Mouse (Mus musculus): ENCODE results near the gene Gm20388. TPM values are rescaled to one million over a fixed set of nuclear protein-coding genes. Genes with fewer than 3 reads are reported as not detected.

Gm20388 gene
- polyA plus RNA-seq, 1 experiment from 2014 or later: not detected

GRCm38 (mm10) chr8:121580465-121580864, 1669.8 kb downstream of the Gm20388 start:
- peak; percentile 26 for ATAC-seq
- Histone ChIP-seq H3K4me2 (replicated peaks; ENCODE audit: low read depth) (no peak overlapping the region), H3K27ac (ENCODE audit: low read depth, low read length) (no peak overlapping the region)

GRCm38 (mm10) chr8:121583653-121584052, 1673.0 kb downstream of the Gm20388 start:
- WGBS: 49% methylated on average over 8 of the region's 8 CpGs

More at GRCm38 (mm10) chr8:121580465-121580864, 1669.8 kb downstream of the Gm20388 start:
- no peak for TF ChIP-seq CTCF (IDR thresholded peaks at IDR 0.05; ENCODE audit: low read depth)
- Histone ChIP-seq H3K27me3 (replicated peaks; ENCODE audit: control insufficient read depth, insufficient read depth, low read length) (no peaks in the 10 kb centered on the region), H3K9me3 (ENCODE audit: control insufficient read depth) (no peaks in the 10 kb centered on the region), H3K4me3 (ENCODE audit: low read depth, low read length) (no peak overlapping the region), H3K36me3 (ENCODE audit: control insufficient read depth, insufficient read depth) (no peaks in the 10 kb centered on the region), H3K9ac (ENCODE audit: low read depth, low read length) (no peak overlapping the region), H3K4me1 (replicated peaks; ENCODE audit: control insufficient read depth, insufficient read depth, low read length) (peaks cover 4% of the 10 kb centered on the region)
- 12% methylated on average over 9 of the region's 9 CpGs for WGBS

GRCm38 (mm10) chr8:121584730-121585129, 1674.1 kb downstream of the Gm20388 start:
- H3K9ac ChIP-seq (ENCODE audit: low read depth, low read length): peak overlapping the region; percentile 62; the same call in 1 of the 2 replicates
- H3K4me2 ChIP-seq (replicated peaks; ENCODE audit: low read depth): peak overlapping the region; percentile 76
- no peak for TF ChIP-seq CTCF (IDR thresholded peaks at IDR 0.05; ENCODE audit: low read depth)

More at GRCm38 (mm10) chr8:121583653-121584052, 1673.0 kb downstream of the Gm20388 start:
- TF ChIP-seq CTCF (IDR thresholded peaks at IDR 0.05; ENCODE audit: low read depth): no peak
- Histone ChIP-seq H3K4me3 (ENCODE audit: low read depth, low read length) (no peak overlapping the region), H3K36me3 (ENCODE audit: control insufficient read depth, insufficient read depth) (no peaks in the 10 kb centered on the region), H3K4me2 (replicated peaks; ENCODE audit: low read depth) (no peak overlapping the region), H3K4me1 (replicated peaks; ENCODE audit: control insufficient read depth, insufficient read depth, low read length) (peaks cover 4% of the 10 kb centered on the region; the same call in 1 of the 2 replicates), H3K27ac (ENCODE audit: low read depth, low read length) (no peak overlapping the region), H3K9ac (ENCODE audit: low read depth, low read length) (no peak overlapping the region), H3K9me3 (ENCODE audit: control insufficient read depth) (no peaks in the 10 kb centered on the region), H3K27me3 (replicated peaks; ENCODE audit: control insufficient read depth, insufficient read depth, low read length) (no peaks in the 10 kb centered on the region)
- ATAC-seq: no peak

GRCm38 (mm10) chr8:121585159-121585825, 1674.7 kb downstream of the Gm20388 start:
- Histone ChIP-seq H3K36me3 (ENCODE audit: control insufficient read depth, insufficient read depth) (no peaks in the 10 kb centered on the region), H3K4me1 (replicated peaks; ENCODE audit: control insufficient read depth, insufficient read depth, low read length) (0 out of 2 replicates have a peak, but pooled peaks cover 6% of the 10 kb centered on the region), H3K4me3 (ENCODE audit: low read depth, low read length) (peak overlapping the region; percentile 57), H3K9ac (ENCODE audit: low read depth, low read length) (peak overlapping the region; percentile 62), H3K27me3 (replicated peaks; ENCODE audit: control insufficient read depth, insufficient read depth, low read length) (no peaks in the 10 kb centered on the region), H3K4me2 (replicated peaks; ENCODE audit: low read depth) (peak overlapping the region; percentile 76), H3K9me3 (ENCODE audit: control insufficient read depth) (no peaks in the 10 kb centered on the region), H3K27ac (ENCODE audit: low read depth, low read length) (peak overlapping the region; percentile 70)
- peak; percentile 91 for ATAC-seq
- no peak for TF ChIP-seq CTCF (IDR thresholded peaks at IDR 0.05; ENCODE audit: low read depth)
- WGBS: under 1% methylated on average over 47 of the region's 47 CpGs

More at GRCm38 (mm10) chr8:121584730-121585129, 1674.1 kb downstream of the Gm20388 start:
- no peaks in the 10 kb centered on the region for H3K9me3 ChIP-seq (ENCODE audit: control insufficient read depth)
- no peaks in the 10 kb centered on the region for H3K27me3 ChIP-seq (replicated peaks; ENCODE audit: control insufficient read depth, insufficient read depth, low read length)
- H3K36me3 ChIP-seq (ENCODE audit: control insufficient read depth, insufficient read depth): no peaks in the 10 kb centered on the region
- ATAC-seq: no peak
- no peak overlapping the region for H3K27ac ChIP-seq (ENCODE audit: low read depth, low read length)
- 41% methylated on average over 12 of the region's 13 CpGs for WGBS
- peak overlapping the region; percentile 57 for H3K4me3 ChIP-seq (ENCODE audit: low read depth, low read length)
- 0 out of 2 replicates have a peak, but pooled peaks cover 6% of the 10 kb centered on the region for H3K4me1 ChIP-seq (replicated peaks; ENCODE audit: control insufficient read depth, insufficient read depth, low read length)

- 86% methylated on average over 4 of the region's 4 CpGs for WGBS
- no peaks in the 10 kb centered on the region for H3K27me3 ChIP-seq (replicated peaks; ENCODE audit: control insufficient read depth, insufficient read depth, low read length)
- TF ChIP-seq CTCF (IDR thresholded peaks at IDR 0.05; ENCODE audit: low read depth): no peak
- H3K9me3 ChIP-seq (ENCODE audit: control insufficient read depth): no peaks in the 10 kb centered on the region
- peaks cover 14% of the 10 kb centered on the region for H3K4me1 ChIP-seq (replicated peaks; ENCODE audit: control insufficient read depth, insufficient read depth, low read length)
- no peak for ATAC-seq
- no peak overlapping the region for H3K4me3 ChIP-seq (ENCODE audit: low read depth, low read length)
- no peak overlapping the region for H3K9ac ChIP-seq (ENCODE audit: low read depth, low read length)
- no peak overlapping the region for H3K27ac ChIP-seq (ENCODE audit: low read depth, low read length)
- peaks cover 7% of the 10 kb centered on the region for H3K36me3 ChIP-seq (ENCODE audit: control insufficient read depth, insufficient read depth)
- H3K4me2 ChIP-seq (replicated peaks; ENCODE audit: low read depth): no peak overlapping the region
Observed at GRCm38 (mm10) chr8:121588750-121589149, 1678.1 kb downstream of the Gm20388 start.

GRCm38 (mm10) chr8:121589205-121589726, 1678.6 kb downstream of the Gm20388 start:
- TF ChIP-seq CTCF (IDR thresholded peaks at IDR 0.05; ENCODE audit: low read depth): no peak
- Histone ChIP-seq H3K36me3 (ENCODE audit: control insufficient read depth, insufficient read depth) (peaks cover 12% of the 10 kb centered on the region), H3K4me2 (replicated peaks; ENCODE audit: low read depth) (0 out of 2 replicates have a peak overlapping the region, but pooled peaks have one; percentile 73), H3K4me1 (replicated peaks; ENCODE audit: control insufficient read depth, insufficient read depth, low read length) (peaks cover 14% of the 10 kb centered on the region), H3K9me3 (ENCODE audit: control insufficient read depth) (no peaks in the 10 kb centered on the region), H3K27ac (ENCODE audit: low read depth, low read length) (no peak overlapping the region), H3K9ac (ENCODE audit: low read depth, low read length) (no peak overlapping the region), H3K27me3 (replicated peaks; ENCODE audit: control insufficient read depth, insufficient read depth, low read length) (no peaks in the 10 kb centered on the region), H3K4me3 (ENCODE audit: low read depth, low read length) (no peak overlapping the region)
- no peak for ATAC-seq
- WGBS: 34% methylated on average over 2 of the region's 2 CpGs
